Mouse (Mus musculus) embryo, embryonic 11 days (tissue): ENCODE measurements around the gene Rpl36a.

Source experiments
- DNase-seq: peaks from one replicate; pipeline ENCODE4 v3.0.0-alpha.2; 2015

Gene Rpl36a

DNA sequence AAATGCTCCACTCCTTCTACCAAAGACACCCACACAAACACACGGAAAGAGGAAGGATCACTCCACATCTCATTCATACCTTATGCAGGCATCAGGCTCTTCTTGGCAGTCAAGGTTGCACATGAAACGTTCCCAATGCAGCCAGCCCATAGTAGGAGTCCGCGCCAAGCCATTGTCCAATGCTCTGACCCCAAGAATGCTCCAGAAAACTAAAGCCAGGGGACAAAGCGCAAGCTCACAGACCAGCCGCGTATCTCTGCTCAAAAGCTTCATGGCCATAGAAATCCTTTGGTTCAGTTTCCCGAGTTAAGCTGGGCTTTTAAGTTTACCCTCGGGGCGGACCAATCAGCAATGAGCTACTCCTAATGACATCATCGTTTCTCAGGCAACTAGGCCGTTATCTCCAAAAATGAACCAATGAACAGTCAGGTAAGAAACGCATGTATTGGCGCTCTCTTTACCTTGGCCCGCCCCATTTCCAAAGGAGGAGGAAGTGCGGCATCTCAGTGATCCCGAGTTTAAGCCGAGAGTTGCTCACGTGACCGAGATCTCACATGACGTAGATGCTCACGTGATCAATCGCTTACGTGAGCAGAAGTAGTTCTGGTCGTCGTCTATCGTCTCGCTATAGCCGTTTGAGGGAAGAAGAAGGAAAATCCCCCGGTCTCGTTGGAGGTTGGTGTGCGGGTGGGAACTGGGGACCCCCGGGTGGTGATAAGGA lies 15.4 kb downstream of the Rpl36a start, which contains the start of the genes Gla and Hnrnph2:
TSS of gene Gla (minus strand) at position 467 of the 721 bp plus-strand sequence.
TSS of gene Hnrnph2 (plus strand) at position 521 of the 721 bp plus-strand sequence.
- peak; percentile 95 for DNase-seq

DNA sequence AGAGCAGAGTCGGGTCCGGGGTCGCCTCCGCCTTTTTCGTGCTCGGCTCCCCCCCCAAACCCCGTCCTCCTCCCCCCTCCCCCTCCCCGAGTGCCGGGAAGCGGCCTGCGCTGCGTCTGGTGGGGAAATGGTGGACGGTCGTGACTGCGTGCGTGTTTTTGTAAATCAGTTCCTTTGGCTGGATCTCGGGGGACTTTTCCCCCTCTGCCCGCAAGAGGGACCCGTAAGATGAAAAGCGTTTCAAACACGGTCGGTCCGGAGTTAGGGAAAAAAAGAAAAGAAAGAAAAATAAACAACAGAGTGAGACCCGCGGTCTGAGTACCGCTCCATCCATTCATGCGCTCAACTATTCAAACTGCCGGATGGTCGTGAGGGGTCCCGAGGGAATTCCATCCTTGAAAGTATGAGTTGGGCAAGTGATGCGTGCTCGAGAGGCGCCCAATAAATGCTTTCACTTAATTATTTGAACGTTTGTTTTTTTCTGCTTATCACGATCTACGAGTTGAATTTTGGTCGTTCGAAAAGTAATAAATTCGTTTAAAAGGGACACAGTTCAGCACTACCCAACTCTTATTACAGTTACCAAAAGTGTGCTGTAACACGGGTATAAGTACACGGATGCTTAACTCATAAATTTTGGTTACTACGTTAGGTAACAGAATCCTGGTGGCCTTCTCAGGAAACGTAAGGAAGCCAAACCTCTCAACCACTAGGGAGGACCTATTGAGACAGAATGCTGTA lies 16.1 kb downstream of the Rpl36a start:
- peak; percentile 75 for DNase-seq

DNA sequence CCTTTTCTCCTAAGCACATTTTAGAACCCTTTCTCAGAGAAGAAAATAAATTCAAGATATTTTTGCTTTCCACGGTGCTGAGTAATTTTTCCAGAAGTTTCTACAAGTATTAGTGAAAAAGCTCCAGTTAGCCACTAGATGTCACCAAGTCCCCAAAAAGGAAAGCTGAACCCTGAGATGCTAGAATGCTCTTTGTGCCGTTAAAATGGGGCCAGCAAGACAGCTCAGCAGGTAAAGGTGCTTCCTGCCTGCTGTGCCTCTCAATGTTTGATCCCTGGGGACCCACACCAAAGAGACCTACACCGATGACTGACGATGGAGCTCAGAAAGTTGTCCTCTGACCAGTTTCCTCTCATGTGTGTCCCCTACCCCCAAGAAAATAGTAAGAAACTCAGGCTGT lies 24.0 kb downstream of the Rpl36a start:
- DNase-seq: peak; percentile 53

DNA sequence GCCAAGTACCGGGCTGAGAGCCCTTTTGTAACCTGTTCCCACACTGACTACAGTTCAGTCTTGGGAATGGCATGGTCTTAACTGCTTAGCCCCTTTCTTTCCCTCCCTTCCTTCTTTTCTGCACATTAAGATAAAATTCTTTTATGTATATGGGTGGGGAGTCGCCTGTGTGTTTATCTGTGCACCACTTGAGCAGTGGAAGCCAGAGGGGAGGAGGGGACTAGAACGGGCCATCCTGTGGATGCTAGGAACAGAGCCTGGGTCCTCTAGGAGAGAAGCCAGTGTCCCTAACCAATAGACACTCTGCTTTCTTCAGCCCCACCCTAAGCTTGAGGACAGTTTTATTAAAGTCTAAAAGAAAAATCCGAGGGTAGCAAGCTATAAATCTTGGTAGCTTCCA lies 25.5 kb downstream of the Rpl36a start:
- no peak for DNase-seq

DNA sequence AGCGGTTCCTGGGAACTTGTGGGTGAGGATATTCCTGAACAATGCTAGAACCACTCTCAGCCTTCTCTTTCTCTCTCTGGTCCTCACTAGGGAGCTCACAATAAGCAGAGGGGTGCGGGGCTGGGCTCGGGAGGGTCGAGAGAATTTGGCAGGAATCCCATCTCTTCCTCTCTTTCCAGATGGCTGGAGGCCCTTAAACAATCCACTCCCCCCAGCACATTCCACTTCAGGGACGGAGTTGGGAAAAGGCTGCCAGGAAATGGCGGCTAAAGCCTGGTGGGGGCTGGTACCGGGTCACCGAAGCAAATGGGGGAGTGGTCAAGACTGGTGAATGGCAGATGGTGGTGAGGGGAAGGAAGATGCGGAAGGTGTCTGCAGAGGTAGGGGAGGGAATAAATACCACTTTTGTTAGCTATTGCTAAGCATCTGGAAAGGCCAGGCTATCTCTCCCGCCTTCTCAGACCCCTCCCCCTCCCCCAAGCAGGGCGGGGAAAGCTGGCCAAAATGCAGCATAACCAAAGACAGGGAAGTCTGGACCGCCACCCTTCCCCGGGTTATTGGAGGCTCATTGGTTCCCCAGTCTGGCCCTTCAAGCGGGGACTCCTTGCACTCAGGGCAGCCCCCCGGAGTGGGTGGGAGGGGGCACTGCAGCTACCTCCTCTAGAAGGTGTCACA lies 27.0 kb downstream of the Rpl36a start:
- peak; percentile 77 for DNase-seq

DNA sequence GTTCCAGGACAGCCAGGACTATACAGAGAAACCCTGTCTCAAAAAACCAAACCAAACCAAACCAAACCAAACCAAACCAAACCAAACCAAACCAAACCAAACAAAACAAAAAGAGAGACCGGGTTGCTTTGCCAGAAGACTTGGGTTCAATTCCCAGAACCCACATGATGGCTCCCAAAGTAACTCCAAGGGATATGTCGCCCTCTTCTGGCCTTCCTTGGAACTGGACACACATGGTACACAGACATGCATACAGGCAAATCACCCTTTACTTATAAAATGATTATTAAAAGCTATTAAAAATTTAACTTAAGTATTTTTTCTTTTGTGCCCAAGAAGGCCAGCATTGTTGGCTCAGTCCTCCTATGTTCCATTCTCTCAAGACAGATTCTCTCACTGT lies 28.9 kb downstream of the Rpl36a start:
- DNase-seq: no peak

DNA sequence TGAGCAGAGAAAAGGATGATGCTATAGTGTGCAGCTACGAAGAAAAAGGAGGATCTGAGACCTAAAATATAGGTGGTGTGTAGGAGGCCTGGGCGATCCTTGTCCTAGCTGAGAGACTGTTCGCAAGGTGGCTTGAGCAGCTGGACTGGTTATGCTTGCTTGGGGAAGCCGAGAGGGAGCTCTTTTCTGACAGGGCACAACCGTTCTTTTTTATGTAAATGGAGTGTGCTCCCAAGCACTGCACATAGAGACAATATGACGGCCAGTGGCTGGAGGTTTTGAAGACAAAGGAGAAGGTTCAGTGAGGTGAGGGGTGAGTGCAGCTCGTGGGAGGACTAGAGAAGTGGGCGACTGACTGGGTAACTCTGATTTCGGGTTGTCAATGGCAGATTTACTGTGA lies 34.2 kb downstream of the Rpl36a start:
- DNase-seq: peak; percentile 21

DNA sequence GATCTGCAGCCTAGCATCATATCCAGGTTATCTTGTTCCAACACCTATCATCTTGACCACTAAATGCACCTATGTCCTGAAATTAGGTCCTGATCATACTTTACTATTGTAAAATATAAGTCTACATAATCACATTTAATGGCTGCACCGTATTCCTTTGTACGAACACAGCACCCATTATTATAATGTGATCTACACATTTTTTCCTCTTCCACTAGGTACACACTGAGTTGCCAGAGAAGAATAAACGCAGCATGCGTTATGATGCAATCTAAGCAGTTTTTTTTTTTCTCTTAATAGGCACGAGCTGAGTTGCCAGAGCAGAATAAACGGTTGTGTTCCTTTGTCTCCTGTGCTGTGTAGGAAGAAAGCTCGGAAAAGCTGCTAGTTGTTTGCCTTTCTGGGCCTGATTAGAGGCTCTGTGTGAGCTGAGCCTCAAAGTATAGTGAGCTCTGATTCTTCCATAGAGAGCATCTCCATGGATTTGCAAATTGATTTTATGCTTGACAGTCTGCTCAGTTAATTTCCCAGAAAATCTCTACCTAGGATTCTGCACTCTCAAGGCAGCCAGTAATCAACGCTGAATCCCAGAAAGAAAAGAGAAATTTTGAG lies 34.9 kb downstream of the Rpl36a start:
- DNase-seq: peak; percentile 27

DNA sequence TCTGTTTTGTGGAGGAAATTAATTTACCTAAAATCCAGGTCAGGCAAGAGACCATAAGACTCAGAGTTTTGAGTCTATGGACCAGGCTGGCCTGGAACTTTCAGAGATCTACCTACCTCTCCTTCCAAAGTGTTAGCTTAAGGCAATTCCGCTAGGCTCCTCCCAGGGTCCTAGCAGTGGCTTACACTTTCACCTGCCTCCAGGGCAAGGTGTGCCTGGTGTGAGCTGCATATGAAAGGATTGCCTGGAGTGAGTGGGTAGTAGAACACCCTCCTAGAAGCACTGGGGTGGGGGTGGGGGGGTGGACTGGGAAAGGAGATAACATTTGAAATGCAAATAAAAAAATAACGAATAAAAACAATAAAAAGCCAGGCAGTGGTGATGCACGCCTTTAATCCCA lies 36.2 kb downstream of the Rpl36a start:
- no peak for DNase-seq

DNA sequence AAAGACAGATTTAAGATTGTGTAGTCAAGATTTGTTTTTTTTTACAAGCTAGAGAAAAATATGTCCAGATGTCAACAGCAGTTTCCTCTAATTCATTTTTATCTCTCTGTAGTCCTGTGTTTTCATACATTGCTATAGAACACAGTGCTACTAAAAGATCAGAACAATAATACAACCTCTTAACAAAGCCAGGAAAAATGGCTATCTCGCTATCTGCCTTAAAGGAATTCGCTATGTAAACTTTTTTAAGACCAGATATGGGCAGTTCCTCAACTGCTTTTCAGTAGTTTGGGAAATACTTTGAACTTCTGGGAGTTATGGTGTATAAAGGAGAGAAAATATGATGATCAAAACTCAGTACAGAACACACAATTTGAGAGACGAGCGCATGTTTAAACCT lies 37.9 kb downstream of the Rpl36a start:
- no peak for DNase-seq

DNA sequence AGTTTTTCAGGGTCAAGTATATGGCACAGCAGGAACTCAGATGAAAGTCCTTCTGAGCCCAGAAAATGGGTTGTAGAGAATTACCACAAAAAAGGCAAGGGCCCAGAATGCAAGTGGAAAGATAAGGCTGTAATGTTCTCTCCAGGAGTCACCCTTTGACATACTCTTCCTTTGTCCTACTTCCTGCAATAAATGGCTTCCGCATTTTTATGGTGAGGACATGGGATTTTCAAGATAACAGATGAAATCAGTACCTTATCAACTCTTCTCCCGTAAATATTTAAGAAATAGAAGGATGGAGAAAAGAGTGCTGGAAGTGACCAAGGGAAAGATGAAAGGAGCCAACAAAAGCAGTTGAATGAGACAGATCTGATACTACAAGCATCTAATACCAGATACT lies 42.7 kb downstream of the Rpl36a start:
- DNase-seq: no peak

DNA sequence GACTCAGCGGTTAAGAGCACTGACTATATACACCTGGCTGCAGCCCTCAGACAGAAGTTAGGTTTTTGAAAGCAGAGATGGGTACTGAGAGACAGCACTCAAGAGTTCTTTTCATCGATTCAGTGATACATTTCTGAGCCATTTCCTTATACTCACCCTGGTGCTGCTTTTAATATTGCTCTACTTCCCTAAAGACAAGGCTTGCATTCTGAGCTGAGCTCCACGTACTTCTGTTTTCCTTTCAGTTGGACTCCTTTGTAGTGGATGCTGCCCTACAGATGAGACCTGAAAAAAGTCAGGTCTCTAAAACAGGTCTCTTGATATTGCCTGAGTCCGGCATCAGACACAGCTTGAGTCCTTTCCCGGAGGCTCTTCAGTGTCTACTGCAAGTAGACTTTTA lies 47.3 kb downstream of the Rpl36a start:
- no peak for DNase-seq

DNA sequence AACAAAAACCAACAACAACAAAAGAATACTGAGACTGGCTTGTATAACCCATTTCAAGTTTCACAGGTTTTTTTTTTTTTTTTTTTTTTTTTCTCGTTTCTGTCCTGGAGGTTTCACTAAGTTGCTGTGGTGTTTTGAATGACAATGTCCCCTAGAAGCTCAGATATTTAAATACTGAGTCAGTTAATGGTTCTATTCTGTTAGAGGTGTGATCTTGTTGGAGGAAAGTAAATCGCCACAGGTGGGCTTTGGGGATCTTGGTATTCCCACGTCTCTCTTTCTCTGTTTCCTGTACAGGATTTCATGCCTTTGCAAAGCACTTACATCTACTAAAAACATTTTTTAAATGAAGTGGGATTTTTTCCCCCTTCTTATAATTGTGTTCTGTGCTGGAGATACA lies 49.7 kb downstream of the Rpl36a start:
- no peak for DNase-seq

DNA sequence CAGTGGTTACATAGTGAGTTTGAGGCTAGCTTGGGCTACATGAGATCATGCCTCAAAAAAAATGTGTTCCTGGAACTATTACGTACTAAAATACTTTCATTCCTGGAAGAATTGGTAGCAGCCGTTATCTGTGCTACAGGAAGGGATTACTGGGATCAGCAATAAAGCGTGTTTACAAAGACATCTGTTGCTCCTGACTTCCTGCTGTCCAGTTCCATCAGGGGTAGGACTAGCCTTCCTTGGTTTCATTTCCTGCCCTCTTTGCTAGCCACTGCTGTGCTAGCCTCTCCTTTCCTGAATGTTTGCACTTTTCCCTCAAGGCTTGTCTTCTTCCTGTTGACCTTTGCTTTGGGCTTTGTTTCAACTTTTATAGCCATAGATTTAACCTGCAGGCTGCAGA lies 50.4 kb downstream of the Rpl36a start:
- no peak for DNase-seq
